Mouse (Mus musculus) ES-E14 (cell line): Measurements from ENCODE around the gene Noc2l. TPM values are rescaled to one million over a fixed set of nuclear protein-coding genes. Genes with fewer than 3 reads are reported as not detected.

Source experiments
- DNase-seq: peaks from one replicate; pipeline ENCODE4 v3.0.0-alpha.2; 2013; ENCODE audit warnings: low read depth, low spot score
- H3K27ac ChIP-seq: 2 replicates; pipeline ENCODE4 v1.5.1; 2012; ENCODE audit warnings: low read depth, mild to moderate bottlenecking, low read length, moderate library complexity, mixed read lengths; ENCODE audit not compliant: poor library complexity, insufficient read depth, severe bottlenecking
- H3K36me3 ChIP-seq: 2 replicates; pipeline ENCODE4 v1.6.1; 2012; ENCODE audit warnings: mild to moderate bottlenecking, low read length, moderate library complexity, mixed read lengths; ENCODE audit not compliant: control insufficient read depth, poor library complexity, insufficient read depth, severe bottlenecking
- H3K4me1 ChIP-seq, 2 experiments: fragments of 150-350 bp in 1 of 2; sonication (generic) in 1 of 2; 2 replicates each; pipeline ENCODE4 v1.6.1; 2012; ENCODE audit warnings: low read length in 2 of 2, mild to moderate bottlenecking in 1 of 2, mixed read lengths in 1 of 2; ENCODE audit not compliant: control insufficient read depth in 2 of 2, insufficient read depth in 2 of 2, poor library complexity in 1 of 2
- H3K4me3 ChIP-seq, 2 experiments: fragments of 150-350 bp in 1 of 2; sonication (generic) in 1 of 2; 2 replicates each; pipeline ENCODE4 v1.5.1; 2012; ENCODE audit warnings: low read length in 2 of 2, low read depth in 1 of 2, mild to moderate bottlenecking in 1 of 2, mixed read lengths in 1 of 2; ENCODE audit not compliant: insufficient read depth in 1 of 2, poor library complexity in 1 of 2, severe bottlenecking in 1 of 2
- H3K9ac ChIP-seq: 2 replicates; pipeline ENCODE4 v1.6.1; 2012; ENCODE audit warnings: low read depth, mild to moderate bottlenecking, low read length, mixed read lengths; ENCODE audit not compliant: poor library complexity, insufficient read depth, severe bottlenecking
- H3K9me3 ChIP-seq: fragments of 150-350 bp; sonication (generic); 2 replicates; pipeline ENCODE4 v1.6.1; 2012; ENCODE audit warnings: low read depth, mild to moderate bottlenecking, low read length; ENCODE audit not compliant: control insufficient read depth, insufficient read depth
- CHD2 ChIP-seq: IDR thresholded peaks from 2 replicates; pipeline ENCODE4 v1.6.1; 2014; ENCODE audit warnings: mild to moderate bottlenecking, low read depth, low read length, inconsistent platforms
- HCFC1 ChIP-seq: IDR thresholded peaks from 2 replicates; pipeline ENCODE4 v1.6.1; 2012; ENCODE audit warnings: low read length, inconsistent platforms, borderline replicate concordance; ENCODE audit not compliant: insufficient read depth
- MAFK ChIP-seq: IDR thresholded peaks from 2 replicates; pipeline ENCODE4 v1.6.1; 2014; ENCODE audit warnings: mild to moderate bottlenecking, low read depth, low read length, inconsistent platforms; ENCODE audit not compliant: insufficient read depth
- ZC3H11A ChIP-seq: IDR thresholded peaks from 2 replicates; pipeline ENCODE4 v1.6.1; 2012; ENCODE audit warnings: low read depth, mild to moderate bottlenecking, inconsistent platforms, low read length, borderline replicate concordance
- ZNF384 ChIP-seq: IDR thresholded peaks from 2 replicates; pipeline ENCODE4 v1.6.1; 2012; ENCODE audit warnings: low read depth, low read length, inconsistent platforms
- in situ Hi-C, 2 experiments: fragments of 600-800 bp; cut with MboI; formaldehyde crosslinking; loops; one replicate each; pipeline ENCODE4 v1.15.1; 2025; ENCODE audit warnings: low sequenced_read_pairs in 2 of 2, inconsistent platforms in 1 of 2; ENCODE audit not compliant: unreplicated experiment in 2 of 2
- total RNA-seq: library from RNA; depleted of rRNA; stranded (reverse); fragments of 300-350 nt; gene quantifications from 2 replicates; pipeline ENCODE4 v1.2.3, GENCODE M21; 2012; rRNA removed

Gene Noc2l
- 108 and 147 TPM in 2 replicates for total RNA-seq

GRCm38 (mm10) chr4:156235808-156236533 is at the start of gene Noc2l:
Gene Noc2l (plus strand): TSS chr4:156236010.
- in situ Hi-C loops, result no loop called here
- peaks cover 54% of the 10 kb centered on the region for H3K36me3 ChIP-seq
- peak within 1 kb of the TSS; percentile 99 for H3K9ac ChIP-seq

DNA sequence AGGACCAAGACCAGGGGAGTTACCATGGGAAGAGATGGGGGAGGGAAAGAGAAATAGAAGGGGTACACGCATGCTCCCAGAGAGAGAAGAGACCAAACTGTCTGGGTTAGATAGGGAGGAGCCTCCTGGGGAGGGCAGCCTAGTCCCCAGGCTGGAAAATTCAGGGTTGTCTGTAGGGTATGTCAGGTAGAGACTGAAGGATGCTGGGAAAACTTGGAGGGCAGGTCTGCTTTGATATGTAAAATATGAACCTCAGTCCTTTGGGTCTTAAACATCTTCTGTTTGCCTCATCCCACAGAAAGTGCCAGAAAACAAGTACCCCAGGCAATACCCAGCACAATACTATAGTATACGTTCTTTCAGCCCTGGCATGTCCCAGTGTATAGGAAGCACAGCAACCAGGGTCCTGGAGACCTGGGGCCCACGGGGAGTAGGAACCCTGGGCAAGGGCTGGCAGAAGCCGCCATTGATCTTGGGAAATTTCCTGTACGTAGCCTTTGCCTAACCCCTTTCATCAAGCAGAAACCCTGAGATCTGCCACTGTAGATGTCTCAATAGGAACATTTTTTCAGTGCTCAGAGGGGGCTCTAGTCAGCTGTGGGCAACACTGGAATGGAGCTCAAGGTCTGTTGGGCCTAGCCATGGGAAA is 47.5 kb upstream of the Noc2l start:
- Histone ChIP-seq H3K4me3 (peak overlapping the region; percentile 38 to 42; a peak in 3 of 4 replicates), H3K36me3 (peaks cover 42% of the 10 kb centered on the region), H3K9me3 (no peaks in the 10 kb centered on the region), H3K4me1 (peaks cover 24 to 59% of the 10 kb centered on the region in 2 experiments; a peak in 3 of 4 replicates), H3K9ac (peak overlapping the region; percentile 57; the same call in 1 of the 2 replicates), H3K27ac (peak overlapping the region; percentile 95)
- in situ Hi-C loops, result no loop called here
- no peak for TF ChIP-seq ZNF384
- TF ChIP-seq HCFC1, result no peak
- no peak for TF ChIP-seq MAFK
- TF ChIP-seq ZC3H11A, result no peak
- no peak for TF ChIP-seq CHD2
- DNase-seq, result no peak

More at GRCm38 (mm10) chr4:156235808-156236533, at the start of gene Noc2l:
- peak; percentile 80 for DNase-seq
- Histone ChIP-seq H3K4me3 (peak within 1 kb of the TSS; percentile 98), H3K27ac (peak within 1 kb of the TSS; percentile 79), H3K9me3 (peaks cover 2% of the 10 kb centered on the region; the same call in 1 of the 2 replicates), H3K4me1 (peaks cover 0 to 11% of the 10 kb centered on the region in 2 experiments; a peak in 1 of 4 replicates)
- TF ChIP-seq HCFC1 (peak; percentile 72; the same call in 1 of the 2 replicates), ZC3H11A (no peak), MAFK (no peak)

DNA sequence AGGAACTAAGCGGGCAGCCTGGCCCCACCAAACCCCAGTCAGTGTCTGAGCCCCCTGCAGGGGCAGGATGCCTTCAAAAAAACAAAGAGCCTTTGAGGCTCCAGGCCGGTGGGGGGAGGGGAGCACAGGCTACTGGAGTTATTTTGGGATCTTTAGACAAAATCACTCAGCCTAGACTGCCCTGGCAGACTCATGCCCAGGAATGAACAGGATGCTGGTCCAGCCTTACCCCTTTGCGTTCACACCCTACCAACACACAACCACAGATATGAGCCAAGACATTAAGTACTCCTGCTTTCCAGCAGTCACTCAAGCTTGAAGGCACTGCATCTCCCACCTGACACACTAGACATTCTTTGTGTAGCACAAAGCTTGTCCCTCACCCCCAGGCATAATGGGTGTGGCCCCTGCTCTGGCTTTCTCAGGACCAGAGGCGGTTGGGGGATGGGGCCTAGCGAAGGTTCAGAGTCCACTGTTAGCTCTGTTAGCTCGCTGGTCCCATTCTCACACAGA is 46.9 kb upstream of the Noc2l start:
- H3K9ac ChIP-seq, result peak overlapping the region; percentile 33
- DNase-seq, result peak; percentile 97

GRCm38 (mm10) chr4:156192421-156193199 is 43.2 kb upstream of the Noc2l start:
- Histone ChIP-seq H3K4me1 (peaks cover 25 to 60% of the 10 kb centered on the region in 2 experiments; a peak in 3 of 4 replicates), H3K36me3 (peaks cover 35% of the 10 kb centered on the region), H3K27ac (peak overlapping the region; percentile 97), H3K4me3 (peak overlapping the region; percentile 38 to 44), H3K9me3 (no peaks in the 10 kb centered on the region), H3K9ac (peak overlapping the region; percentile 63)
- in situ Hi-C loops, result no loop called here
- TF ChIP-seq ZNF384, result no peak
- TF ChIP-seq CHD2, result no peak
- TF ChIP-seq MAFK, result no peak
- no peak for TF ChIP-seq ZC3H11A
- TF ChIP-seq HCFC1, result no peak
- no peak for DNase-seq

More for the DNA sequence above, 46.9 kb upstream of the Noc2l start:
- peaks cover 26 to 65% of the 10 kb centered on the region in 2 experiments; a peak in 3 of 4 replicates for H3K4me1 ChIP-seq
- in situ Hi-C loops, result no loop called here
- H3K36me3 ChIP-seq, result peaks cover 44% of the 10 kb centered on the region
- H3K27ac ChIP-seq, result peak overlapping the region; percentile 95
- H3K4me3 ChIP-seq, result peak overlapping the region; percentile 38 to 42
- peak; percentile 77; the same call in 1 of the 2 replicates for TF ChIP-seq ZNF384
- TF ChIP-seq ZC3H11A, result no peak
- TF ChIP-seq HCFC1, result 0 out of 2 replicates have a peak, but pooled peaks have one; percentile 36
- no peak for TF ChIP-seq MAFK
- TF ChIP-seq CHD2, result peak; percentile 57
- no peaks in the 10 kb centered on the region for H3K9me3 ChIP-seq
